Mouse (Mus musculus) myocyte (in vitro differentiated cells): ENCODE data around the gene Zbp1.

Source experiments
- E2F4 ChIP-seq: IDR thresholded peaks from one replicate; pipeline ENCODE4 v1.6.1; 2011; ENCODE audit warnings: mild to moderate bottlenecking, control low read depth, moderate library complexity; ENCODE audit not compliant: insufficient read depth
- MAX ChIP-seq: IDR thresholded peaks from one replicate; pipeline ENCODE4 v1.6.1; 2011; ENCODE audit warnings: low read depth, mild to moderate bottlenecking, control low read depth
- MYOD1 ChIP-seq, 3 experiments: IDR thresholded peaks; one replicate each; pipeline ENCODE4 v1.6.1; 2011; ENCODE audit warnings: control low read depth in 2 of 3, low read depth in 2 of 3, mild to moderate bottlenecking in 2 of 3, moderate library complexity in 1 of 3; ENCODE audit not compliant: insufficient read length in 2 of 3, control insufficient read depth in 1 of 3
- MYOG ChIP-seq, 3 experiments: IDR thresholded peaks; one replicate each; pipeline ENCODE4 v1.6.1; 2011; ENCODE audit warnings: control low read depth in 2 of 3, low read depth in 2 of 3, mild to moderate bottlenecking in 2 of 3; ENCODE audit not compliant: insufficient read length in 2 of 3, control insufficient read depth in 1 of 3, insufficient read depth in 1 of 3
- POLR2A ChIP-seq: IDR thresholded peaks from one replicate; pipeline ENCODE4 v1.6.1; 2011; ENCODE audit warnings: low read depth, mild to moderate bottlenecking, control low read depth, moderate library complexity; ENCODE audit not compliant: insufficient read length
- REST ChIP-seq: IDR thresholded peaks from one replicate; pipeline ENCODE4 v1.6.1; 2011; ENCODE audit warnings: mild to moderate bottlenecking, control low read depth, moderate library complexity; ENCODE audit not compliant: insufficient read depth, insufficient read length
- TCF12 ChIP-seq: IDR thresholded peaks from one replicate; pipeline ENCODE4 v1.6.1; 2011; ENCODE audit warnings: mild to moderate bottlenecking, control low read depth; ENCODE audit not compliant: poor library complexity, insufficient read depth, severe bottlenecking
- USF1 ChIP-seq: IDR thresholded peaks from one replicate; pipeline ENCODE4 v1.6.1; 2011; ENCODE audit warnings: low read depth, mild to moderate bottlenecking, control low read depth, moderate library complexity

- TF ChIP-seq USF1 = no peak
- TF ChIP-seq MAX = no peak
- no peak for TF ChIP-seq E2F4
- TF ChIP-seq POLR2A = no peak
- TF ChIP-seq TCF12 = no peak
- no peak for TF ChIP-seq MYOD1 (IDR thresholded peaks at IDR 0.05; ENCODE audit: control insufficient read depth in 1 of 3, insufficient read length in 2 of 3, low read depth in 2 of 3)
- TF ChIP-seq MYOG (IDR thresholded peaks at IDR 0.05; ENCODE audit: control insufficient read depth in 1 of 3, insufficient read depth in 1 of 3, insufficient read length in 2 of 3, low read depth in 2 of 3) = no peak
- no peak for TF ChIP-seq REST
These were observed 8.1 kb upstream of the Zbp1 start for GRCm38 (mm10) chr2:173226792-173227191.
